Mouse (Mus musculus) embryo, embryonic 11 days (tissue): ENCODE measurements around the gene Hsd17b13.
"Not testable (repeated sequence)": the region's sequence is repeated elsewhere in the genome, so short reads cannot be mapped to it uniquely, and the experiment has no call there.

ENCODE experiments used
- DNase-seq: peaks from one replicate; pipeline ENCODE4 v3.0.0-alpha.2; 2015

Hsd17b13 gene

GRCm38 (mm10) chr5:103977297-103977696 lies at the start of gene Hsd17b13:
Hsd17b13 (minus strand) TSS chr5:103977410.
- DNase-seq, result no peak

- no peak for DNase-seq
Measured at GRCm38 (mm10) chr5:104025245-104025854, 48.1 kb upstream of the Hsd17b13 start.

- no peak for DNase-seq
Measured at GRCm38 (mm10) chr5:104024762-104025161, 47.6 kb upstream of the Hsd17b13 start.

GRCm38 (mm10) chr5:104024193-104024592 lies 47.0 kb upstream of the Hsd17b13 start:
- DNase-seq, result not testable (repeated sequence)

- no peak for DNase-seq
Measured at GRCm38 (mm10) chr5:104023289-104024020, 46.2 kb upstream of the Hsd17b13 start.

GRCm38 (mm10) chr5:104022558-104022957 lies 45.3 kb upstream of the Hsd17b13 start:
- no peak for DNase-seq

- DNase-seq, result peak; percentile 90
Measured at GRCm38 (mm10) chr5:104021597-104022378, 44.6 kb upstream of the Hsd17b13 start, which contains the start of gene Hsd17b11. Hsd17b11 (minus strand) TSS chr5:104021919.

GRCm38 (mm10) chr5:104011419-104011818 lies 34.2 kb upstream of the Hsd17b13 start:
- no peak for DNase-seq

- no peak for DNase-seq
Measured at GRCm38 (mm10) chr5:104010261-104010660, 33.1 kb upstream of the Hsd17b13 start.

- no peak for DNase-seq
Measured at GRCm38 (mm10) chr5:104009421-104009820, 32.2 kb upstream of the Hsd17b13 start.

- no peak for DNase-seq
Measured at GRCm38 (mm10) chr5:104007801-104008200, 30.6 kb upstream of the Hsd17b13 start.

- DNase-seq, result no peak
Measured at GRCm38 (mm10) chr5:104006811-104007210, 29.6 kb upstream of the Hsd17b13 start.

- no peak for DNase-seq
Measured at GRCm38 (mm10) chr5:104003955-104004354, 26.7 kb upstream of the Hsd17b13 start.

GRCm38 (mm10) chr5:104003256-104003931 lies 26.2 kb upstream of the Hsd17b13 start:
- peak; percentile 30 for DNase-seq

GRCm38 (mm10) chr5:104002549-104003255 lies 25.5 kb upstream of the Hsd17b13 start:
- DNase-seq, result peak; percentile 21

GRCm38 (mm10) chr5:103999738-104000137 lies 22.5 kb upstream of the Hsd17b13 start:
- DNase-seq, result peak; percentile 89

GRCm38 (mm10) chr5:103998739-103999138 lies 21.5 kb upstream of the Hsd17b13 start:
- no peak for DNase-seq

- DNase-seq, result peak; percentile 53
Measured at GRCm38 (mm10) chr5:103995181-103995580, 18.0 kb upstream of the Hsd17b13 start.

- DNase-seq, result no peak
Measured at GRCm38 (mm10) chr5:103994669-103995068, 17.5 kb upstream of the Hsd17b13 start.

- DNase-seq, result no peak
Measured at GRCm38 (mm10) chr5:103993601-103994000, 16.4 kb upstream of the Hsd17b13 start.

GRCm38 (mm10) chr5:103992831-103993230 lies 15.6 kb upstream of the Hsd17b13 start:
- DNase-seq, result no peak
